Mouse (Mus musculus): ENCODE measurements around the gene B4galt5.

The B4galt5 gene

DNA sequence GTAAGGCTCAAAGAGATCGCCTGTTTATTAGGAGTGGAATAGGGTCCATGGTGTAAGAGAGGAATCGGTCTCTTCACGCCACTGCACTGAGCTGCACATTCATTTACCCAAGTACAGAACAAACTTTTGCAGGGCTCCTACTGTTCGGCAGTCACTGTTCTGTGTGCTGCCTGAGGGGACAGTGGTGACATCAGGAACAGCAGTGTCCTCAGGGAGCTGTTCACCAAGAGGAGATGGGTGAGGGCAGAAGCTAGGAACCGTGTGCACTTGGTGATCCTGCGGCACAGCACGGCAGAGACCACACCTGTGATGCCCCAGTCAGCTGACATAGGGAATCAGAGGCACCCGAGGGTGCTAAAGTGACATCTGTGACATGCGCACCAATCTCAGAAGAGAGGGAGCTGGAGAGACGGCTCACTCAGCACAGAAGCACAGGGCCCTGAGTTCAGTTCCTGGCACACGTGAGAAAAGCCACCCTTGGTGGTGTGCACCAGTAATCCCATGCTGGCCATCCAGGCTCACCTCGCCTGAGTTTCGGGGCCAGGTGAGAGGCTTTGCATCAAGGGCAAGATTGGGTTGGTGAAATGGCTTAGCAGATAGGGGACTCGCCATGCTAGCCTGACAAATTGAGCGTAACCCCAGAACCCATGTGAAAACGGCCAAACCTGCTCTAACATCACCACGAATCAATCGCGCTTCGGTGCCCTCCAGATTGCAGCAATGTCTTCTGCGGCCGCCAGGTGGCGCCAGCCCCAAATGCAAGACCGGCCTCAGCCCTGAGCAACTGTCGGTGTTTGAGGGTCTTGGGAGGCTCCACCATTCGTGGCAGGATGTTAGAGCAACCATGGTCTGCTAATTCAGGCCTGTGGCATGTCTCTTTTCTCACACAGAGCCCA, 68.6 kb downstream of the B4galt5 start:
- peak; percentile 84 for DNase-seq (ENCODE audit: low read depth, low spot score)

DNA sequence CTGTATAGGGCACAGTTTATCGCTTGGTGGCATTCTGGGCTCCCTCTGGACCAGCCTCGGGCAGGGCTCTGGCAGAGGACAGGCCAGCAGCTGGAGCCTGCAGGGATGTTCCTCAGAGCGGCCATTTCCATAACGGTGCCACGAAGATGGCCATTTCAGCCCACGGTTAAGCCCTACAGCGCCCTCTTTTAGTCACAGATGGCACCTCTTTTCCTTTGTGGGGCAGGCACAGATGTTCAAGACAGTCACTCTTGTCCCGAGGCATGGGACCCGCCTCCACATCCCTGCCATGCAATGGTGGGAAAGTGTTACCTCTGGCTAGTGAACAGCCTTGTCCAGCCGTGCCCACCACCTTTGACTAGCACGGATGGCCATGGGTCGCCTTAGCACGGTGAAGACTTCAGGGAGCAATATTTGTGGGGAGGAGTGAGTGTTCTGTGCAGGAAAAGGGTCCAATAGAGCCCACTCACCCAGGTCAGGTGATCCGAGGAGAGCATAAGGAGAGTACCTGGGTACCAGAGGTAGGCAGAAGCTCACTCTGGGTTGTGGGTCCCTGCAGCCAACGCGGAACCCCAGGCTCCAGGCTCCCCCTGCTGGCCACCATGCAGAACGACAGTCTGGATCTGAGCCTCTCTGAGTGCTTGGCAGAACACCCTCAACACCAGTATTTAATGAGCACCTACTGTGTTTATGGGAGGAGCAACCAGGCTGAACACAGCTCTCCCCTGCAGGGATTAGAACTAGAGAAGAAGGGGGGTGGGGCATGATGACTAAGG, 70.0 kb downstream of the B4galt5 start:
- DNase-seq (ENCODE audit: low read depth, low spot score): peak; percentile 82

DNA sequence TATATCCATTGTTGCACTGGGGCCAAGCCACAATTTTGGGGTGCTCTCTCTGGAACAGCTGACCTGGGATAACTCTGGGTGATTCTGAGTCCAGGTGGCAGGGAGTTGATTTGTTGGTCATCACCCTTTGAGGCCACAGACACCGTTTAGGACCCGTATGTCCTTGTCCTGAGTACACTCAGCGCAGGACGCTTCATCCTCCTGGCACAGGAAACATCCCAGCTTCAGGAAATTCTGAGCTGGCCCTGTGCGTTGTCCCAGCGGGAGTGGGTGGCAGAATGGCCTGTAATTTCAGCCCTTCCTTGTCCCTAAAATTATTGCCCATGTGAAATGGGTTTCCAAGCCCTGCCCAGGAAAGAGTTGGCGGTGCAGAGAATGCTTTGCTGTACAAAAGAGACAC, 71.0 kb downstream of the B4galt5 start:
- DNase-seq (ENCODE audit: low read depth, low spot score): no peak

DNA sequence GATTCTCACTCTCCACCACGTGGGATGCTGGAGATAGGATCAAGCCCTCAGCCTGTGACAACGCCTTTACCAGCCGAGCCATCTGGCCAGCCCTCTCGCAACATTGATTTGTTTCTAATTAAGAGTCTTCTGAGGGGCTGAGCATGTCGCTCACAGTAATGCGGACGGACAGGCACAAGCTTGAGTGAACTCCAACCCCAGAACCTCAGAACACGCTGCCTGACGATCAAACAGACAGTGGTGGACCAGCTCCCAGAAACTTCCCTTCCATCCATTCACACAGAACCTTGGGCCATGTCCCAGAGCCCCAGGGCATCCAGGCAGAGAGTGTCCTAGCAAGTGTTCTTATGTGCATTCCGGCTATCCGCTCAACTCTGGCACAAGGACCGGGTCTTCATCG, 72.0 kb downstream of the B4galt5 start:
- no peak for DNase-seq (ENCODE audit: low read depth, low spot score)

DNA sequence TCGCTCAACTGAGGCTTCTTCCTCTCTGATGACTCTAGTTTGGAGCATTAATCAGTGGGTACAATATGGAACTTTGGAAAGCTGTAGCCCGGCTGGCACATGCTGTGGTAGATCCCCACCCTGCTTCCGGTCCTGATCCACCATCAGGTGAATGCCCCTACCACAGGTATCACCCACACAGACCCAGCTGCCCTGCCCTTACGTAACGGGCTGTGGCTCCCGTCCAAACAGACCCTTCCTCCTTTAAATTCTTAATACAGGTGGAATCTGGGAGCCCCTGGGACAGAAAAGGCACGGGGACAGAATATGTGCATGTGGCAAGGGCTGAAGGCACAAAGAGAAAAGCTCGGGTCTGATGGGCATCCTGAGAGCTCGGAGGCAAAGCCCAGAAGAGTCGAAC, 73.1 kb downstream of the B4galt5 start:
- DNase-seq (ENCODE audit: low read depth, low spot score): no peak

DNA sequence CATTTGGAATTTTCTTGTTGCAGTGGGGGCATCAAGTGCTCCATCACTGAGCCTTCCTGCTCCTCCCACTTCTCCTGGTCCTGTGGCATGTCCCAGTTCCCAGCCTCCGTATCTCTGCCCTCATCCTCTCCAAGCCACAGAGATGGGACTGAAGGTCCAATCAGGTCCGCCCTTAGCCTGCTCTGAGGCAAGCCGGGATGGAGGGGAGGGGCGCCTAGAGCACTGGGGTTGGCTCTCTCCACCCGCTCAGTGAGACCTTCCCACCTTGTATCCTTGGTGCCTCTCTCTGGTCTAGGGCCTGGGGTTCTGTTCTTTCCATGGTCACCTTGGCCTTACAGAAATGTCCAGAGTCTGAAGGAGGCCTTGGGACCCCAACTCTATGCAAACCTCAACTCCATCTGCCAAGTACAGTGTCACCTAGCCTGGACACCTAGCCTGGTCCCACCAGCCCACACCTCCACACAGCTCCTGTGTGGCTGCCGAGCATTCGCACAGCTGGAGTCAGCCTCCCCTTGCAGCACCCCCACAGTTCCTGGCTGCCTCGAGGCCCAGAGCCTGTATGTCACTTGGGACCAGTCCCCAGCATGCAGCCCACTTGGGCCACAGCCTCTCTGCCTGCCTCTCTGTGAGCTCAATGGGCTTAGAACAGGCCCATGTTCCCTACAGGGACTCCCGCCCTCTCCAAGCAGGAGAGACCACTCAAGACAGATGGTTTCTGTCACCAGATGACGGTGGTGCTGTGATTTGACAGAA, 74.1 kb downstream of the B4galt5 start:
- no peak for DNase-seq (ENCODE audit: low read depth, low spot score)

DNA sequence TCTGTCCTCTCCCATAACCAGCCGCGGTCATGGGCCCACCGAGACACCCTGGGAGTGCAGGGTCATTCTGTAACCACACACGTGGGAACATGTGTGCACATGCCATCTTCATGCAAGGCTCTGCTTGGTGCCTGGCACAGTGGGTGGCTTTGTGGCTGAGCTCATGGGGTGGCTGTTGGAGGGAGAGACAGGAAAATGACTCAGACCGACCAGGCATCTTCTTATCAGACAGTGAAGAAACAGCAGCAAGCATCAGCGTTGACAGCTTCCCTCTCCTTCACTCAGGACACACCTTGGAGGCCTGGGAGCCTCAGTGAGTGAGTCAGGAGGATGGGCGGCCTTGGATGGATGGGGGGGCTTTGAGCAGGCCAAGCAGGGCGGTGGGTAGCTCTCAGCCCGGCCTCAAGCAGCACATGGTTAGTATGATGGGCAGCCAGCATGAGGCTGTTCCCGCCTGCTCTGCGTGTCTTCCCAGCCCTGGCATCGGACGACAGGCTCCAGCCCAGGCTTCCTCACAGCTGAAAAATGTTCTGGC, 75.7 kb downstream of the B4galt5 start:
- no peak for DNase-seq (ENCODE audit: low read depth, low spot score)

DNA sequence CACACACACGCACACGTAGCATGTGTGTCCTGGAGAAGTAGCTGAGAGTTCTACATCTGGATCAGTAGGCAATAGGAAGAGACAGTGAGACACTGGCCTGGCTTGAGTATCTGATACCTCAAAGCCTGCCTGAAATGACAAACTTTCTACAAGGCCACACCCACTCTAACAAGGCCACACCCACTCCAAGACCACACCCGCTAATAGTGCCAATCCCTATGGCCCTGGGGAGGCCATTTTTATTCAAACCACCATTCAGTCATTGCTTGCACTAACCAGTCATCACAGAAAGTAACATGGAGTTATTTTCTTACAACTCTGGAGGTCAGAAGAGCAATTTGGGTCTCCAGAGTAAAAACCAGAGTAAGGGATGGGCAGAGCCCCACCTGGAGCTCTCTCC, 76.3 kb downstream of the B4galt5 start:
- DNase-seq (ENCODE audit: low read depth, low spot score): no peak

DNA sequence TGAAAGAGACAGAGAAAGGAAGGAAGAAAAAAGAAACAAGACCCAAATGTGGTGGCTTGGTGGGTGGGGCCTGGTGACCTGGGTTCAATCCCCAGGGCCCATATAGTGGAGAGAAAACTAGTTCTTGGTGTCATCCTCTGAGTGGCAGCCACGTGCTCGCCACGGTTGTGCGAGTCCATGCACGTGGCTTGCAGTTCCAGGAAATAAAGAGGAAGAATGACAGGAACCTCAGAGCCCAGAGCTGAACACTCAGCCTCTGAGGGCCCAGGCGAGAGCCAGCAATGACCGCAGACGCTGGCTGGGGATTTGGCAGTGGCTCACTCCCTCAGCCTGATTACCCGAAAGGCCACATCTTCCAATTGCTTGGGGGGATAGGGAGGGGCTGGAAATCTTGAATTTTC, 77.9 kb downstream of the B4galt5 start:
- DNase-seq (ENCODE audit: low read depth, low spot score): no peak

DNA sequence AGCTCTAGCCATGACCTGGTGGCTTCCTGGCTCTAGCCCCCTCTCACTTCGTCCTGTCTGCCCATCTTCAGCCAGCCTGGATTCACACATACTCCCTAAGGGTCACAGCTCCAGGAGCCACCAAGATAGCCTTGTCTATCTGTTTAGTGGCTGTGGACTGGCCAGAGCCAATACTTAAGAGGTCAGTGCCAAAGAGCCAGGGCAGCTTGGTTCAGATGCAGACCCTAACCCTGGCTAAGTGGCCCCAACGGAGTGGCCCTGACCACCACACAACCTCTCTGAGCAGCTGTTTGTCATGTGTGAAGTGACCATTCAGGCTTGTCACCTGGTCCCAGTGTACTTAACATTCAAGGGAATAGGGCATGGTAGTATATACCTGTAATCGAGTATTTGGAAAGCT, 78.5 kb downstream of the B4galt5 start:
- no peak for DNase-seq (ENCODE audit: low read depth, low spot score)

DNA sequence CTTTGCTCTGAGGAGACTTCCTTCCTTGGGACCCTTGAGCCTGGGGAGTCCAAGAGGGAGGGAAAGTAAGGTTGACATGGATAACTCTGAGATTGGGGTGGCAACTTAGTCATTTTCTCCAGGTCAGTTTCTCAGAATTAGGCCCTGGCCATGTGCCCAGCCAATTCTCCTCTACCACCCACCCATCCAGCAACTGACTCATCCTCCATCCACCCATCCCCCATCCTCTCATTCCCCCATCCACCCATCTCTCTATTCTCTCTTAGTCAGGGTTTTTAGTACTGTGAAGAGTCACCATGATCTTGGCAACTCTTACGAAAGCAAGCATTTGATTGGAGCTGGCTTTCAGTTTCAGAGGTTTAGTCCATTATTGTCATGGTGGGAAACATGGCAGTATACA, 80.3 kb downstream of the B4galt5 start:
- DNase-seq (ENCODE audit: low read depth, low spot score): no peak

DNA sequence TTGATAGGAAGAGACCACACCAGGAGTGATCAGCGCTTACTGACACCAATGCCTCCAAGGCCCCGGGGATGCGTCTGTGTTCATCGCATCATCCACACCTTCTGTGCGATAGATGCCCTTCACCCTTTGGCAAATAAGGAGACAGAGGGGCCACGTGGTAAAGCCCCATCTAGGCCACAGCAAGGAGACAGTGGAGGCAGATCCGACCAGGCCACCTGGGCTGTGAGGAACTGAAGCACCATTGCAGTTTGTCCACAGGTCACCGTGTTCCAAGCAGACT, 80.6 kb downstream of the B4galt5 start:
- DNase-seq (ENCODE audit: low read depth, low spot score): no peak

DNA sequence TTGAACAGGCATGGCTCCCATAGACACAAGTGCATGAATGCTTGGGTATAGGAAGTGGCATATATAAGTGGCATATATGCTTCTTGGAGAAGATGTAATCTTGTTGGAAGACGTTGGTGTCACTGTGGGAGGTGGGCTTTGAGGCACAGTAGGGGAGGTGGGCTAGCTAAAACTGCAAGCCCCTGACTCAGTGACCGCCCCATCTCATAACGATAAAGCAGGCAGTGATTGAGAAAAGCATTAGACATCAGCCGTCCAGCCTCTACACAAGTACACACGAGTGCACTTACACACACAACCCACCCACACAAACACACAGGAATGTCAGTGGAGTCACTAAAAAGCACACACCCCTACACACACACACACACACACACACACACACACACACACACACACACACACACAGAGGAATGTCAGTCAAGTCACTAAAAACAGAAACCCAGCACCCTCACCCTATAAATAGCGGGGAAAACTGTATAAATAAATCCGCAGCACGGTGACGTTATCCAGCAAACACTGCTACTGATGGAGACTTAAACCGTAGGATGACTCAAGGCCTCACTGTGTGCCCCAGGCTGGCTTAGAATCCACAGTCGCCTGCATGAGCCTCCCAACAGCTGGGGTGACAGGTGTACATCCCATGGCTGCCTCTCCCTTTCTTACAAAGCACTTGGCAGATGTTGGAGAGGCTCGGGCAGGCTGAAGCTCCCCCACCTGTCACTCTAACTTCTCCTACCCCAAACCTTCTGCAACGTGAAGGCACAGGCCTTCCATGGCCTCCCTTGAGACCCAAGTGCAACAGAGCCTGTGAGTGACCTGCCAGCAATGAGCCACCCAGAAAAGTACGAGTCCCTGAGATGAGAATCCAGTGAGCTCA, 81.2 kb downstream of the B4galt5 start:
- DNase-seq (ENCODE audit: low read depth, low spot score): no peak

DNA sequence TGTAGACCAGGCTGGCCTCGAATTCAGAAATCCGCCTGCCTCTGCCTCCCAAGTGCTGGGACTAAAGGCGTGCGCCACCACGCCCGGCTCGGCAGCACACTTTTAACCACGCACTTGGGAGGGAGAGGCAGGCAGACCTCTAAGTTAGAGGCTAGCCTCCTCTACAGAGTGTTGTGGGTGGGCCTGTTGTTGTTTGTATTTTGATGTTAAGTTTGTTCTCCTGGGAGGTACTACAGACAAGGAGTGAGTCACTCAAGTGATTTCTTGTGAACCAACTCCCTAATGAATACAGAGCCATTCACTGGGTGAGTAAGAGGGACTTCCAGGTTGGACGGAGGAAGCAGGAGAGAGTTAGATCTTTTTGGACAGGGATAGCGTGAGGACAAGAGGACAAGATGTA, 82.8 kb downstream of the B4galt5 start:
- no peak for DNase-seq (ENCODE audit: low read depth, low spot score)

DNA sequence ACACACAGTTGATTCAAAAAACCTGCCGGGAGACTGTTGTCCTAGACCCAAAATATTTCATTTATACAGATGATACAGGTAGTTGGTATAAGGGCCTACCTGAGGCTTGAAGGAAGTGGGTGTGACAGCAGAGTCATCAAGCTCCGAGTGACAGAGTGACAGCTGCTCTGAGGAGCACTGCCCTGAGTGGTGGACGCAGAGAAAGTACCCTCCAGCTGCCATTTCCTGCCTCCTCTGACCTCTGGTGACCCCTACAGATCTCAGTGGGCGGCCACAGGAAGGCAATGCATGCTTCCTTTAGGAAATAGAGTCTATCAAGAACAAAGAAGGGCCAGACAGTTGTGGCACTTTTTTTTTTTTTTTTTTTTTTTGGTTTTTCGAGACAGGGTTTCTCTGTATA, 83.2 kb downstream of the B4galt5 start:
- no peak for DNase-seq (ENCODE audit: low read depth, low spot score)

DNA sequence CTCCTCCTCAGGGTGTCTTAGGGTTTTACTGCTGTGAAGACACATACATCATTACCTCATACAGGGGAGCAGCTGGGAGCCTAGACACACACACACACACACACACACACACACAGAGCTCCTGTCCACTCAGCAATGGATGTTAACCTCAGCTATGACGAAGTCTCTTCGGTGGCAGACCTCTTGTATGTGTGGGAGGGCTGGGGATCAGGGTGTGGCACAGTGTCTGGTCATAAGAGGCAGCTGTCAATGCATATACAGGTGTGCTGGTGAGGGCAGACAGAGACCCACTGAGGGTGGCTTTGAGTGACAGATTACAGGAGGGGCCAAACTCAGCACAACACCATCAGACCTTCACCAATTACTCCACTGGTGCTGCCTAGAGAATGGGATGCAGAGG, 84.0 kb downstream of the B4galt5 start:
- no peak for DNase-seq (ENCODE audit: low read depth, low spot score)

DNA sequence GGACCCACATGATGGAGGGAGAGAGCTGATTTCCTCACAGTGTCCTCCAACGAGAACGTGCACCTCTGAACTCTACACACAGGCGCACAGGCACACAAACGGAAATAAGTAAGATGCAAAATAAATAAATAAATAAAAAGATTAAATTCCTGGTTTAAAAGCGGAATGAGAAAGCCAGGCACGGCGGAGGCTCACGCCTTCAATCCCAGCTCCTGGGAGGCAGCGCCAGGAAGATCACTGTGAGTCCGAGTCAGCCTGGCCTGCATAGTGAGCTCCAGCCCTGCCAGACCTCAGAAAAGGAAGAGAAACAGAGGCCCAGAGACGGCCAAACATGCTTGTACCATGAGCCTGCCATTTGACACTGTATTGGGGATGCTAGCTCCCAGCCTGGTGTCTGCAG, 85.1 kb downstream of the B4galt5 start:
- DNase-seq (ENCODE audit: low read depth, low spot score): no peak

DNA sequence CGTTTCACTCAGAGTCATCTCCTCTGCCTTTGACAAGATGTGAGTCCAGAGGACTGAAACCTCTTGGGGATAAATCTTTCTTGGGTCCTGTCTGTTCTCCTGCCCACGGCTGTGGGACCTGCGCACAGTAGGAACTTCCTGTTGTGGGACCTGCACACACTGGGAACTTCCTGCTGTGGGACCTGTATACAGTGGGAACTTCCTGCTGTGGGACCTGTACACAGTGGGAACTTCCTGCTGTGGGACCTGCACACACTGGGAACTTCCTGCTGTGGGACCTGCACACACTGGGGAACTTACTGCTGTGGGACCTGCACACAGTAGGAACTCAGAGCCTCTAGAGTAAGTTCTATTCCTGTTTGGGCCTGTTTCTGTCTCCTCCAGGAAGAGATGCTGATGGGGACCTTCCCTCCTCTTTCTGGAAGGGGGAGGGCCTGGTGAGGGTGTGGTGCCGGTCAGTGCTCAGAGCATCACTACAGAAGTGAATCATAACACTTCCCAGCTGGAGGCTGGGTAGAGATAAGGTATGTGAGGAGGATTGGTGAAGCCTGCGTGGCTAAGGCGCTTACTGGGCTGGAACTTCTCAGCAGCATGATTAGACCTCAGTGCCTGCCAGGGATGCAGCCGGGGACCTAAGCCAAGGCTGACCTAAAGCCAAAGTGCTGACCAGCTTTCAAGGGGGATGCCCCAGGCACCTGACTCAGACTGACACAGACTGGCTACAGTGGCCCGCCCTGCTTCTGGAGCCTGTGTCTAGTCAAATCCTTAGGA, 85.8 kb downstream of the B4galt5 start:
- DNase-seq (ENCODE audit: low read depth, low spot score): no peak

DNA sequence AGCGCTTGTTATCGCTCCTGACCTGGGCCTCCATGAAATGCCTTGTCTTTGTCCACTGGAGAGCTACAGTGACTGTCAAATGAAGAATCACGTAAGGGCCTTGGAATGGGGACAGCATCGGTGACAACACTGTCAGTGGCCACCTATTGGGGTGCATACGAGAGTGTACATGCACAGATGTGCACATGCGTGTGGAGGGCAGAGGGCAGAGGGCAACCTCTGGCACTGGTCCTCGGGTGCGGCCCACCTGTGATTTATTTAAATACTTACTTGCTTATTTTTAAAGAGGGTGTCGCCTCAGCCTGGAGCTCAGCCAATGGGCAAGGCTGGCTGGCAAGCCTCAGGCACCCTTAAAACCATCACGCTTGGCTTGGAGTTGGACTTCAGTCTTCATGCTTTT, 86.5 kb downstream of the B4galt5 start:
- DNase-seq (ENCODE audit: low read depth, low spot score): no peak

DNA sequence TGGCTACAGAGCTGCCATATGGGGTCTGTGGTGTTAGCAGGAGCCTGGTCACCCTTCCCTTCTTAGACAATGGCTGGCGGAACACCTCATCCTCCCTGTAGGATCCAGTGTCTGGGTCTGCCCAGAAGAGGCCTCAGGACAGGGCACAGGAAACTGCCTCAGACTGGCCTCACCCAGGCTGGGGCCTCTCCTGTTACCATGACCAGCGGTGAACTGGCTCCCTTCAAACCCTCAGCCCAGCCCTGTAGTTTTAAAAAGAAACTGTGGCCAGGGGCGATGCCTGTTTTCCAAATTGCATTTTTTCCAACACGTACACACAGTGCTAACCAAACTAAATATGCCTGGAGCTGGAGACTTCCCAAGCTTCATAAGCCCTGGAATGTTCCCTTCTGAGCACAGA, 87.9 kb downstream of the B4galt5 start:
- no peak for DNase-seq (ENCODE audit: low read depth, low spot score)

DNA sequence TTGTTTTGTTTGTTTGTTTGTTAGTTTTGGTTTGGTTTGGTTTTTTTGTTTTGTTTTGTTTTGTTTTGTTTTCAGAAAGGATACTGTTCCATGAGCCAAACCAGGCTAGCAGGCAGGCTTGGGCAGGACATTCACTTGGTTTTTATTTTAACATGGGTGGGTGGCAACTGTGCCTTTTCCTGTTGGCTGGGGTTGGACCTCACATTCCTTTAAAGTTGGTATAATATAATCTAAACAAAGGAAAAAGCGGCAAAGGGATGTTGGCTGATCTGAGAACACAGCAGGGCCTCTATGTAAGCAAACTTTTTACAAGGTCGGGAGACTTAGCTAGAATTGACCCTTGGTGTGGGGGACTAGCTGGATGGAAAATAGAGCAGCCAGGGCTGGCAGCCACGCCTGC, 91.2 kb downstream of the B4galt5 start:
- DNase-seq (ENCODE audit: low read depth, low spot score): no peak
